Mouse (Mus musculus): ENCODE data around the gene Birc6. TPM values are rescaled to one million over a fixed set of nuclear protein-coding genes. Genes with fewer than 3 reads are reported as not detected.
A peak's percentile ranks its signal among the peaks of the same experiment; 100 is the strongest.
"Not testable (repeated sequence)": the region's sequence is repeated elsewhere in the genome, so short reads cannot be mapped to it uniquely, and the experiment has no call there.

Birc6 gene
- total RNA-seq, 2 experiments from 2014 or later: 144 to 150 TPM

GRCm38 (mm10) chr17:74554118-74554517 lies 26.0 kb downstream of the Birc6 start:
- DNase-seq (ENCODE audit: low spot score in 2 of 2): no peak

DNA sequence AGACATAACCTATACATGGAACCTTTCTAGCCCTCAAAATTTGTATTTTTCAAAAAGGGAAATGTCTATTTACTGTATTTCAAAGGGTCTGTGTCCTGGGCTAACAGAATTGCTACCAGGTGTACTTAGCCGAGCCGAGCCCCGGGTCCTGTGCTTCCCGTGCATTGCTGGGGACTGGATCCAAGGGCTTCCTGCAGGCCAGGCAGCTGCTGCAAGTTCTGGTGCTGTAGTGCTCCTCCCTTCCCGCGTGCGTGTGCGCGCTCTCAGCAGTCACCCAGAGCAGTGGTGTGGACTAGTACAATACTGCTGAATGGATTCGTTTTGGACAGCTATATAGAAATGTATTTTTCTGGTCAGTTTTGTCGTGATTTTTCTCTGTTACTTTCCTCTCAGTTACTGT lies 31.8 kb downstream of the Birc6 start:
- no peak for DNase-seq (ENCODE audit: low spot score in 2 of 2)

DNA sequence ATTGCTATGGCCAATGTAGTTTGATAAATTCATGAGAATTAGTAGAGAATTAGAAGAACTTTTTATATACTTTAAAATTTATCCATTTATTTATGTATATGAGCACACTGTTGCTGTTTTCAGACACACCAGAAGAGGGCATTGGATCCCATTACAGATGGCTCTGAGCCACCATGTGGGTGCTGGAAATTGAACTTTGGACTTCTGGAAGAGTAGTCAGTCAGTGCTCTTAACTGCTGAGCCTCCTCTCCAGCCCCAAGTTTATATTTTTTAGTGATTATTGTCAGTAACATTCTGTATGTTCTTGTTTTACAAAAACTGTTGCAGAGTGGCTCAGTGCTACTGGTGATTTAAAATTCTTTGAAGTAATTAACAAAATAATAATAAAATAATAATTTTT lies 36.1 kb downstream of the Birc6 start:
- no peak for DNase-seq (ENCODE audit: low spot score in 2 of 2)

- DNase-seq (ENCODE audit: low spot score in 2 of 2): no peak
These were observed 41.1 kb downstream of the Birc6 start for GRCm38 (mm10) chr17:74569219-74569618.

- DNase-seq (ENCODE audit: low spot score in 2 of 2): no peak
These were observed 42.5 kb downstream of the Birc6 start for GRCm38 (mm10) chr17:74570585-74570984.

DNA sequence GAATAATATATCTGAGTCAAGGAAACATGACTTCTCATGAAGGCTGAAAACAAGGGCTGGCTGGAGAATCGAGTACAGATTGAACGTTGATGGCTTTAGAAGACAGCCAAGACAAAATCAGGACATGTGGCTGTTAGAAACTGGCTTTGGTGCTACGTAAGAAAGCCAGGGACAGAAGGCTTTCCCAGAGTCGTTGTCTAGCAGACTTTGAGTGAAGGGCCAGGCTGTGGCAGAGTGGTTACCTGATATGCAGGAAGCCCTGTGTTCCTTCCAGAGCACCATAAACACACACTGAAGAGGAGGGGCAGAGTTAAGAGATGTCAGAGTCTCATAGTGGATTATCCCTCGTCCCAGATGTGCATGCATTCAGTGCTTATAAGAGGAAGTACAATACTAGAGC lies 49.1 kb downstream of the Birc6 start:
- no peak for DNase-seq (ENCODE audit: low spot score in 2 of 2)

- DNase-seq (ENCODE audit: low spot score in 2 of 2): no peak
These were observed 51.5 kb downstream of the Birc6 start for GRCm38 (mm10) chr17:74579586-74579985.

DNA sequence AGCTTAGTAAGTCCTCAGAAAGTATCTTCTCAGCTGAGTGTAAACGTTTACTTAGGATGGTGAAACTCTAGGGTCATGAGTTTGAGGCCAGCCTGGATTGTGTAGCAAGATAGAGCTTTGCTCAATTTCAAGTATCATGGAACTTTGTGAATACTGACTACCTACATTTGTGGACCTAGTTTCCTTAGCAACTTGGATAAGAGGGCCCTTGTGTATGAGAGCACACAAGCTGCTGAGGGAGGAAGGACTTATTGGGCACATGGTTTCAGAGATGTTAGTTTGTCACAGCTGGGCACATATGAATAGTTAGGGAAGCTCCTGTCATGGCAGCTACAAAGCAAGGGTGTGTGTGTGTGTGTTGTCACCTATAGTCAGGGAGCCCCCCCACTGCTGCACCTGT lies 52.6 kb downstream of the Birc6 start:
- DNase-seq (ENCODE audit: low spot score in 2 of 2): no peak

DNA sequence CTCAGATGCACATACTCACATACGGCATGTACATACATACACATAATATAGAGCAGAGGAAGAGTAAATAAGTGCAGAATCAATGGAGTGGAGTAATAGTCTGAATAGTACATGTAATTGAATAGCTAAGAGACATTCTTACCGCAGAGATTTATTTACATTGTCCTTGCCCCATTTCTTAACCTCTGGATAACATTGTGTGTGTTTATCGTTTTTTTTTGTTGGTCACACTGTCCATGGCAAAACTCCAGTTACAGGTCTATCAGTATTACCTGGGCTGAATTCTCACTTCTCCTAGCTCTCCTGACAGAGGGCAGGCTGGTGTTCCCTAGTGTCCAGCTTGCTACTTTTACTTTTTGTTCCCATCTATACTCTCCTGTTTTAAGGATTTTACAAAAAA lies 58.7 kb downstream of the Birc6 start:
- DNase-seq (ENCODE audit: low spot score in 2 of 2): no peak

DNA sequence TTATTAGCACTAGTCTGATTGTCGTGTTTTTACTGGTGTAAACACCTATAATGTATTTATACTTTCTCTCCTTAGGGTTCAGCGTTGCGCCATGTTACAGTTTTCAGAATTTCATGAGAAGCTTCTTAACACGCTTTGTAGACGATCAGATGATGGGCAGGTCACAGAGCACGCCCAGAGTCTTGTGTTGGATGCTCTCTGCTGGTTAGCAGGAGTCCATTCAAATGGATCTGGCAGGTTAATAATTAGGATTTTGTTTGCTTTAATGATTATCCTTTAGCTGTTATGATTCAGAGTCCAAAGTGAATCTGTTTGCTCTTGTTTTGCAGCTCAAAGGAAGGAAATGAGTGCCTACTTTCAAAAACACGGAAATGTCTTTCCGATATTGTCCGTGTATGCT lies 70.8 kb downstream of the Birc6 start:
- no peak for DNase-seq (ENCODE audit: low spot score in 2 of 2)

- no peak for DNase-seq (ENCODE audit: low spot score in 2 of 2)
These were observed 71.3 kb downstream of the Birc6 start for GRCm38 (mm10) chr17:74599396-74599795.

- no peak for DNase-seq (ENCODE audit: low spot score in 2 of 2)
These were observed 73.1 kb downstream of the Birc6 start for GRCm38 (mm10) chr17:74601201-74601600.

DNA sequence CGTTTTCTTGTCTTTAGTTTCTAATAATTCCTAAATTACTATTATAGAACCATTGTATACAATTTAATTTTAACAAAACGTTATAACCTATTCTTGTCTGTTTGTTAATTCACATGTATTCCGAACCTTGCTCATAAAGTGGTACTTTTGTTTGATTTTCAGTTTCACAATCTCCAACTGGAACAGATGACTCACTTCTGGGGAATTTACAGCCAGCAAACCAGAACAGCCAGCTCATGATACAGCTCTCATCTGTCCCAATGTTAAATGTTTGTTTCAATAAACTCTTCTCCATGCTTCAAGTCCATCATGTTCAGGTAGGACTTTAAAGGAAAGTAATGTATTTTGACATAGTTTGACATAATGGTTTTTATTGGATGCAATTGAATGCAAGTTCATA lies 102.7 kb downstream of the Birc6 start:
- no peak for DNase-seq (ENCODE audit: low spot score in 2 of 2)

DNA sequence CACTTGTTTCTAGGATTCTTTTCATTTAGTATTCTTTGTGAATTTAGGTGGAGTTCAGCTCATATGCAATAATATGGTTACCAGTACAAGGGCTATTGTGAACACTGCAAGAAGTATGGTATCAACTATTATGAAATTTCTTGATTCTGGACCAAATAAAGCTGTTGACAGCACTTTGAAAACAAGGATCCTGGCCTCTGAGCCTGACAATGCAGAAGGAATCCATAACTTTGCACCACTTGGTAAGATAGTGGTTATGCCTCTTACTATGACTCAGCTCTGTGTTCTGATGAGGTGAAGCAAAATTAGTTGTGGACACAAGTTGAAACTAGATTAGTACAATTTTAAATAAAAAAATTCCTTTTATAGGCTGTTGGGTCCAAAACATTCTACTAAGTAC lies 114.3 kb downstream of the Birc6 start:
- no peak for DNase-seq (ENCODE audit: low spot score in 2 of 2)

DNA sequence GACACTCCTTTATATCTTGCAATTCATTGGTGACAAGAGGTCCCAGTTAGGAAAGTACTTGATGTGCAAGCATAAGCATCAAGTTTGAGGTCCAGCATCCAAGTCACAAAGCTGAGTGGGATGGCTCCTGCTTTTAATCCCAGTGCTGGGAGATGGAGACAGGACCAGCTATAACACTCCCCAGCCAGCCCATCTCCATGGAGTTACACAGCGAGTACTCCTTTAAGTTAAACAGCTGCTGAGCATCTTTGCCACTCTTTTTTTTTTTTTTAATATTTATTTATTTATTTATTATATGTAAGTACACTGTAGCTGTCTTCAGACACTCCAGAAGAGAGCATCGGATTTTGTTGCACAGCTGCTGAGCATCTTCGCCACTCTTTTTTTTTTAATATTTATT lies 130.3 kb downstream of the Birc6 start:
- no peak for DNase-seq (ENCODE audit: low spot score in 2 of 2)

GRCm38 (mm10) chr17:74668010-74668409 lies 139.9 kb downstream of the Birc6 start:
- DNase-seq (ENCODE audit: low spot score in 2 of 2): no peak

GRCm38 (mm10) chr17:74670031-74670430 lies 141.9 kb downstream of the Birc6 start:
- DNase-seq (ENCODE audit: low spot score in 2 of 2): no peak

DNA sequence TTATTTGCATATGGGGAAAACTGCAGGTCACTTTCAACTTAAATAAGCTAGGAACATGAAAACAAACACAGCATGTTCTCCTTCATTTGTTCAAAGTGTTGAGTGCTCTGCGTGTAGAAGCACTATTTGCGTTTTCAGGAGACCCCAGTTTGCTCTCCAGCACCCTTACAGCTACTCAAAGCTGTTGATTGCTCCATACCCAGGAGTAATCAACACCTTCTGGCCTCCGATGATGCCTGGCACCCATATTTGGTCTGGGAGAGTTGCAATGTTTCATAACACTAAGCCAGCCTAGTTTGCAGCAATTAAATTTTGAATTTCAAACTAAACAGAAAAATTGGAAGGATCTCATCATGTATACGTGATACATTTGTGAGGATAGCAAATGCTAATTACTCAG lies 144.4 kb downstream of the Birc6 start:
- DNase-seq (ENCODE audit: low spot score in 2 of 2): no peak

DNA sequence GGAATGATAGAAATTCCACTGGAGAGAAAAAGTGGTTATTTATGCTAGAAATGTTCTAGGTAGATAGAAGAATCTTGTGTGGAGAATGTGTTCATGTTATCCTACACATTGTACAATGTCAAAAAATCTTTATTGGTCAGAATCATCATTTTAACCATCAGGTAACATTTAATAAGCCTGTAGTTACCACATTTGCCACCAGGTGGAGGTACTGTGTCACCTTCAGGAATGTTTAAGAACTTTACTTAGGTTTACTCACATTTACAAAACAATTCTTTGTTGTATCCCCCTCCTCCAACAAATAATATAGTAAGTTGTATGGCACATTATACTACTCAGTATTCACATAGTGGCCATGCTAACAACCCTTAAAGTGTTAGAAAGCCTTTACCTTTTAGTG lies 145.2 kb downstream of the Birc6 start:
- DNase-seq (ENCODE audit: low spot score in 2 of 2): peak in 1 of 2 experiments; percentile 49

- no peak for DNase-seq (ENCODE audit: low spot score in 2 of 2)
These were observed 150.0 kb downstream of the Birc6 start for GRCm38 (mm10) chr17:74678061-74678460.

DNA sequence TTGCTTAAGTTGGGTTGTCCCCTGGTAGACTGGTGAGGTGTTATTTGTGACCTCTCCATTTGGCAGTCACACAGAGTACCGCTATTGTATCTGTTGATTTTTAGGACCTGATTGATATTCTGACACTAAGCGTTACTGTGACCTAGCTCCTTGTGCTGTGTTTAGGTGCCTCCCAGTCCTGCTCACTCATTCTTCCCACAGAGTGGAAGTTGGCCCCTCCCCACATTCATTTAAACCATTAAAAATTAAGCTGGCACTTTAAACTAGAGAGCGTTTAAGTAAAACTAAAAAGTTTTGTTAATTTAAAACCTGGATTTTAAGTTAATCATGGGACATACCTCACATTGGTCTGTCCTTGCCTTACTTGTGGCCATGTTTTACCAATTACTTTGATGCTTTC lies 156.8 kb downstream of the Birc6 start:
- no peak for DNase-seq (ENCODE audit: low spot score in 2 of 2)

- no peak for DNase-seq (ENCODE audit: low spot score in 2 of 2)
These were observed 160.5 kb downstream of the Birc6 start for GRCm38 (mm10) chr17:74688555-74688954.

DNA sequence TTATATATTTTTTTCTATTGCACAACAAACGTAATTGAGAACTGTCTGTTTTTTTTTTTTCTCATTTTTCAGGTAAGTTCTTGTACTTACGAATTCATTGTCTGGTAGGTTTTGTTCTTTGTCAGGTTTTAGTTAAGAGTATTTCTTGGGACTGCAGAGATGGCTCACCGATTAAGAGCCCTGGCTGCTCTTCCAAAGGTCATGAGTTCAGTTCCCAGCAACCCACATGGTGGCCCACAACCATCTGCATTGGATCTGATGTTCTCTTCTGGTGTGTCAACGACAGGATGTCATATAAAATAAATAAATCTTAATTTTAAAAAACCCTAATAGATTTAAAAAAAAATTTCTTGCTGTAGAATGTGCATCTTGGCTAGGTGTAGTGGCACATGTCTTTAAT lies 161.3 kb downstream of the Birc6 start:
- no peak for DNase-seq (ENCODE audit: low spot score in 2 of 2)

GRCm38 (mm10) chr17:74701661-74702060 lies 173.6 kb downstream of the Birc6 start:
- not testable (repeated sequence) for DNase-seq (ENCODE audit: low spot score in 2 of 2)

Data from layer of hippocampus, postnatal 14 days (tissue).